Mouse (Mus musculus) frontal cortex, adult 2 months (tissue): ENCODE results near the gene Arih2. TPM values are rescaled to one million over a fixed set of nuclear protein-coding genes. Genes with fewer than 3 reads are reported as not detected.
A peak's percentile ranks its signal among the peaks of the same experiment; 100 is the strongest.

Experiments
- DNase-seq, 2 experiments: peaks; one replicate each; pipeline ENCODE4 v3.0.0; 2022; ENCODE audit warnings: low spot score in 1 of 2; ENCODE audit errors: extremely low spot score in 1 of 2
- polyA plus RNA-seq: library from polyadenylated mRNA; depleted of rRNA; stranded (reverse); fragments of >200 nt; gene quantifications from 2 replicates; pipeline ENCODE4 v1.2.3, GENCODE M21; 2012

Arih2 gene
- polyA plus RNA-seq, 1 experiment, result 49.0 TPM

DNA sequence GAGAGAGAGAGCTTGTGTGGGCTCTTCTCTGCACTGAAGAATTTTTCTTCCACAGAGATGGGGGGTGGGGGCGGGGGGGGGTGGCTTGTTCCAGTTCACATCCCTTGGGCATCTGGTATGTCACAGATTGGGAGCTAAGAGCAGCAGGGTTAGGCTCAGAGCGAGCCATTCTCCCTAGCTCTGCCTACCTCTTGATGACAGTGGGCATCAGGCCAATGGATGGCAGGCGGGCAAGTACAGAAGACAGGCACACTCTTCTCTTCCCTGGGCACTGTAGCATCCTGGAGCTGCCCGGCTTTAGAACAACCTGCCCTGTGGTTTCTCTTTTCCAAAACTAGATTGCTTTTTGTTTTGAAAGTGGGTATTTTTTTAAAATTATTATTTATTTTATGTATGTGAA is 57.7 kb downstream of the Arih2 start:
- DNase-seq, result no peak

GRCm38 (mm10) chr9:108589229-108589628 is 60.0 kb downstream of the Arih2 start:
- no peak for DNase-seq

DNA sequence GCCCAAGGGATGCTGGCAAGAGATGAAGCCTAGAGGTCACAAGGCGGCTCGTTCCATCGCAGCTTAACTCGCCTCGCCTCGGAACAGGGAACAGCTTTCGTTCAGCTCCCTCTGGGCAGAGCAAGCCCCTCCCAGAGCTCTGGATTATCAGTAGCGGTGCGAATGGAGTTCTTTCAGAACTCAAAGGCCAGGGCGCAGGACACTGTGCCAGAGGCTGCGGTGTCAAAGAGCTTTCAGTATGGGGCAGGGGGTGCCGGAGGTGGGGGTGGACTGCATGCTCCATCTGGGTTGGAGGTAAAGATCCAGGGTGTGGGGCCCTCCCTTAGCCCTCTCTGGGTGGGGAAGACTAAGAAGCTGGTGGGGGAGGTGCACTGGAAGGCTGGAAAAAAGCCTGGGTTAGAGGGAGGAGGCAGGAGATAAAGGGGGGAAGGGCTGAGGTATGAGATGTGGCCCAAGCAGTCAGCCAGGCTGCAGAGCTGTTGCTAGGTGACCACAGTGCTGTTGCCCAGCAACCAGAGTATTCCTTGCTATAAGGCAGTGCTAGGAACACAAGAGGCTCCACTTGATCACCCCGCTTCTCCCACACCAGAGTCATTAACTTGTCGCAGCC is 61.5 kb downstream of the Arih2 start:
- DNase-seq, result peak; percentile 90 to 93

DNA sequence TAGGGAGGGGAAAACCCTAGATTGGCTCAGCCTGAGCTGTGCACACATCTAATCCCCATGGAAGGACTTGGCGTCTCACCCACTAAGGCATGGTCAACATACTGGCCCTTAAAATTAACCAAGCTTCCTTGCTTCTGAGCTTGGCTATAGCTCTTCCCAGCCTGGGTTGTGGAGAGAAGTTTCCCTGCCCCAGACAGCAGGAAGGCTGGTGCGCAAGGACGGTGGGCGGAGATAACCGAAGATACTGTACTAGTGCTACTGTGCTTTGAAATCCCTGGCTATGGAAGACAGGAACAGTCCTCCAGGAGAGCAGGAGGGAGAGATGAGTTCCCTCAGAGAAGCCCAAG is 69.9 kb downstream of the Arih2 start:
- DNase-seq, result no peak

GRCm38 (mm10) chr9:108578545-108579343 is 70.4 kb downstream of the Arih2 start, which contains the start of gene Wdr6:
TSS of gene Wdr6 (minus strand) at chr9:108578739.
- peak; percentile 89 to 90 for DNase-seq

DNA sequence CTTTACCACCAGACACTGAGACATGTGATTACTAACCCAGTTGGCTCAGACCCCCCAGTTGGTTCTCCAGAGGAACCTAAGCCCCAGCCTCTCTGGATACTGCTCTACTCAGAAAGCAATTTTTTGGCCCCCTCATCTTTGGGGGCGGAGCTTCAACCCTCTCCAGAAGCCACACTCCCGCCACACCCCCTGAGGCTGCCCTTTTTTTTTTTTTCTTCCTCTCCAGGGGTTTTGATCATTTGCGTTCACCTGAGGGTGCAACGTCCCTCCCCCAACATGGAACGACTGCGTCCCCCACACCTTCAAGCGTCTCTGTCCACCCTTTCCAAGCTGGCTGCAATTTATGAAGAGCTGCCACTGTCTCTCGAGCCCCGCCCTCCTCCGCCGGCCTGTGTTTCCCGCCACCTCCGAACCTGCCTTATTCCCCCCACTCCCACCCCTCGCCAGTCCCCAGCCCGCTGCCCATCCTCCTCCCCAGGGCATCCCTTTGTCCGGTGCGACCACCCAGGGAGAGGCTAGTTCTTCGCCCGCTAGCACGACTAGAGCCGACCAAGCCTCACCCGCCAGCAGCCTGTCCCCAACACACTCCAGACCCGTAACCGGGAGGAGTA is 71.1 kb downstream of the Arih2 start:
- DNase-seq, result no peak

- DNase-seq, result no peak
These were observed 72.2 kb downstream of the Arih2 start for GRCm38 (mm10) chr9:108577025-108577424.

DNA sequence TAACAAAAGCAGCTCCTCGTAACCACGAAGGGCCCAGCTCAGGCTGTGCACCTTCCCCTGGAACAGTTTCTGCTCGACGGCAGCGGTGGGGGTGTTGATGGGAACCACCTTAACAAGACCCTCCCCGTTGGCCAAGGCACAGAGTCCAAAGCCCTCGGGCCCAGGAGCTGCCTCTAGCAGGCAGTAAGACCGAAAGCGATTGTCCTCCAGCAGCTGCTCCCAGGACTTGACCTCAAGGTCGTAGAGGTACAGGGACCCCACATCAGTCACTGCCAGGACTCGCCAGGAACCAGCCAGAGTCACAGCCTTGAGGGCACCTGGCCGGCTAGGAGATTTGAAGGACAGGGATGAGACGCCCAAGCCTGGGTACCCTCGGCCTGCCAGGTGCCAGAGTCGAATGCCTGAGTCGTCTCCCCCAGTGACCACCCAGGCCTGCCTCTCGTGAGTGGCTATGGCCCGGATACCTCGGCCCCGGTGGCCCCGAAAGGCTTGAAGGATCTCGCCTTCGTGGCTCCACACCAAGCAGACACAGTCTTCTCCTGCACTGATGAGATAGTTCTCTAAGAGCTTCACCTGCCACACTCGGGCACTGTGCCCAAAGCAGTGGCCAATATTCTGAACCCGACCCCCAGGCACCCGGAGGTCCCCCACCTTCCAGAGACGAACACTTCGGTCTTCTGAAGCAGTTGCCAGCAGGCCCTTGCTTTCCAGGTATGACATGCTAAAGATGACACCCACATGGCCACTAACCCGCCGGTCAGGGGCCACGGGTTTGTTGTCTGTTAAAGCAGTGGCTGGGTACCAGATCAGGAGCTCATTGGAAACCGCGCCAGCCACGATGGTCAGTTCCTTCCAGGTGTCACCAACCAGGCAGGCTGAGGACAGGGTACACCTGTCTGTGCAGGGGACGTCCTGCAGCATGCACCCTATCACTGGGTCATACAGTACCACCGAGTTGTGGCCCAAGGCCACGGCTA is 73.6 kb downstream of the Arih2 start:
- no peak for DNase-seq

DNA sequence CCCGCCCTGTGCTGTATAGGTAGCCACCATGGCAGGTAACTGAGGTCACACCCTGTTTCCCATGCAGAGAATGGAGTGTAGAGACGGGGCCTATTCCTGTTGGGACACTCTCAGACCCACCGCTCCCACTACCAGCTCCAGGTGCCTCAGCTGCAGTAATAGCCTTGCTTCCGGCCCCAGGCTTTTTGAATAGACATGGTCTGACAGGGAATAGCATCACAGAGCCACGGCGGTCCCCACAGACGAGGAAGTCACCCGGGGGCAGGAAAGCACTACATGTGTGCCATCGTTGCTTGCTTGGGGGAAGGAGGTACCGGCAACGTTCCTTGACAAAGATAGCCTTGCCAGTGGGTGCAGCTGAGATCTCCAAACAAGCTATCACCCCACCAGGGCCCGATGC is 74.3 kb downstream of the Arih2 start:
- DNase-seq, result no peak

DNA sequence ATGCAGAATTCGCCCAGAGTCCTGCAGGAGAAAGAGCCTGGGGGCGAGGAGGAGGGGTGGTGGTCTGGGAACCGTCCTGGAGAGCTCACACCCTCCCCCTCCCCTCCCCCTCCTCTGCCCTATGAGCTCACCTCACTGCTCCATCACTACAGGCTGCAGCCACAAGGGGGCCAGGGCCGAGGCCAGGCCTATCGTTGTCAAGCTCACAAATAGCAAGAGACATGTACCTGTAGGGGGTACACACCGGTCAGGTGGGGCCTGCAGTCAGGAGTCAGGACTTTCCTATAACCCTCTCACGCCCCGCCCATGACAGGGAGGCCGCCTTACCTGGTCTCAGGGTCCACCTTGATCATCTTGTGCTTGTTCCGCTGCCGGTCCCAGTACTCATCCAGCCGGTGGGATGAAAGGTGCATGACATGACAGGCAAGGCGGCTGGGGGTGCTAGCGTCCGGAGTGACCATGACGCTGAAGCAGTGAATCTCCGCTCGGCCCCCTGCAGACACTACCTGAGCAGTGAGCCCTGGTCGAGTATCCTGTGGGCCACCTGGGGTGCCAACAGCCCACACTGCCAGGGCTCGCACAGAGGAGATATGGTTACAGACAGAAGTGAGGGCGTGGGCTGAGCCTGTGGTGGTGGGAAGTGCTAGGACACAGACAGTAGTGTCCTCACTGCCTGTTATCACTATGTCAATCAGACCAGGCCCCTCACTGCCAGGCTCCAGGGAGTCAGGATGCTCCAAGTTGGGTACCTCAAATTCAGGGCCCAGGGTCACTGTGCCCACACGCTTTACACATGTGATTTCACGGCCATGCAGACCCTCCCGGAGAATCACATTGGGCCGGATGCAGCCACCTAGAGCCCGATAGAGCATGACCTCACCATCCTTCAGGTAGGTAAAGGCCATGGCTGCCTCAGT is 75.2 kb downstream of the Arih2 start:
- no peak for DNase-seq

DNA sequence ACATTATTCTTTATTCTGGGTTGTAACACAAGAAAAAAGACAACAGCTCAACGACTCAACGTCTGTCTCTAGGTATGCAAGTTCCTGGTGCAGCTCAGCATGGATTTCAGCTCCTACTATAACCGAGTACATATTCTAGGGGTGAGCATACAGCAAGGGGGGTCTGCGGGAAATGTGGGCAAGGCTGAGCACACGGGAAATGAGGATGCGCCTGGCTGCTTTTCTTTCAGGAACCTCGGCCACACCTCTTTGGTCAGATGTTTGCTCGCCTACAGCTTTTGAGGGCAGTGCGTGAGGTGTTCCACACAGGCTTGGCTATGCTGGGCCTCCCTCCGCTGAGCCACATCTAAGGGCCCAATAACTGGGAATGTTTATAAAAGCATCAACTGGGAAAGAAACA is 76.9 kb downstream of the Arih2 start:
- no peak for DNase-seq

GRCm38 (mm10) chr9:108571401-108571973 is 77.7 kb downstream of the Arih2 start:
- no peak for DNase-seq

DNA sequence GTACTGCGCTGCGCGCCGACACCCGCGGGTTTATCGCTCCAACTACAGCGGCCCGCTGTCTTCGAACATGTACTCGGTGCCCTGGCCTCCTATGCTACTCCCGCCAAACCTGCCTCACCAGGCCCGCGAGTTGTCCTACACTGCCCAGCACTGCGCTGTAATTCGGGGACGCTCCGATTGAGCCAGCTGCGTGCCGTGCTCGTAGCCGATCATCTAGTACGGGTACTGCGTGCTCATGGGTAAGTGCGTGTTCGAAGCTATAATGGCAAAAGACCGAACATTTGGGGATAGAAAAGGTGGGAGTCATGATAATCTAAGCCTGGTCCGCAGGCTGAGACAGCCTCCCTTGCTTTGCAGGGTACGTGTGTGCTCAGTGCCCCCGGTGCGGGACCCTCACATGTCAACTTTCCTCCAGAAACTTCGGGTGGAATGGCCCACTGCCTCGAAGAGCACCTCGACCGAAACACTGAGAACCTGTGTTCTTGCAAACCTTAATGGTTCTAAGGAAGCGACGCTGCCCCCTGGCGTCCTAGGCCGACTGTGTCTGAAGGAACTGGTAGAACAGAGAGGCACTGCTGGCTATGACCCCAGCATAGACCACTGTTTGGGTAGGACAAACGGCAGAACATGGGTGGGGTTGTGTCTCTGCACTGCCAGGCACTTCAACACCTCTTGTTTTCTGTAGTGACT is 78.8 kb downstream of the Arih2 start:
- DNase-seq, result peak in 1 of 2 experiments; percentile 87

DNA sequence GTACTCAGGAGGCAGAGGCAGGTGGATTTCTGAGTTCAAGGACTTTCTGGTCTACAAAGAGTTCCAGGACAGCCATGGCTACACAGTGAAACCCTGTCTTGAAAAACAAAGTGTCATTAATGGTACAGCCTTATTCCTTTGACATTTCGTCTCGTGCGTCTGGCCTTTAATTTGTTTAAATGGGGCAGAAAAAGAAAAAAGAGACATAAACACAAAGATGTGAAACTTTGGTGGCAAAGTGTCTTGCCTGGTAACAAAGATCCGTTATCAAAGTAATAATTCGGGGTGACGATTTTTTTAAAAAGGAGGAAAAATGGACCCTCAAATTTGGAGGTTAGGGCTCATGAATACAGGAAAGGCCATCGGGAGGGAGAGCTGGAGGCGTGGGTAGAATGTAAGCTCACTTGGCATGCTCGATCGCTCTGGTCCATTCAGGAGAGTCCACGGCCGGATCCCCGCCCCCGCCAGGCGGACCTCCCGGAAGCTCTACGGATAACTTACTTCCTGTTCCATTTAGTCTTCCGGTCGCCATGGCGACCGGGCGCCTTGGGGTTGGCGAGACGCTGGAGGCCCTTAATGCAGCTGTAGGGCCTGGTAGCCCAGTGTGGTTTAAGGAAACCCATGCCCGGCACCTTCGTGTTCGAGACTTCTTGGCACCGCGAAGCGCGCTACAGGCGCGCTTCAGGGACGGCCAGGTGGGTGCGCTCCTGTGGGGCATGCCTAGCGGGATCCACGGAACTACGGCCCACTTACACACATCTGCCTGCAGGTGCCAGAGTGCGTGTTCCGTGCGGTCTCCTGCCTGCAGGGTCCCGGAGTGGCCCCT is 79.6 kb downstream of the Arih2 start, which contains the start of gene Dalrd3:
Gene Dalrd3 (plus strand): TSS at position 506 of the 826 bp plus-strand sequence.
- peak; percentile 87 to 93 for DNase-seq

GRCm38 (mm10) chr9:108568511-108568921 is 80.7 kb downstream of the Arih2 start:
- no peak for DNase-seq

- no peak for DNase-seq
These were observed 81.2 kb downstream of the Arih2 start for GRCm38 (mm10) chr9:108567931-108568419.
